Mouse (Mus musculus) stomach, postnatal 0 days (tissue): ENCODE data around the gene Olfr318. TPM values are rescaled to one million over a fixed set of nuclear protein-coding genes. Genes with fewer than 3 reads are reported as not detected.

Source experiments
- ATAC-seq: fragments of 200-750 bp; cut with Nextera tagmentation; 2 replicates; pipeline ENCODE4 v1.8.0; 2017; ENCODE audit not compliant: low FRiP score, low TSS enrichment
- DNase-seq: peaks from one replicate; pipeline ENCODE4 v3.0.0-alpha.2; 2016; ENCODE audit warnings: low spot score
- H3K27ac ChIP-seq: fragments of 300-500 bp; sonication (generic); replicated peaks from 2 replicates; pipeline ENCODE4 v1.5.1; 2014; ENCODE audit warnings: mild to moderate bottlenecking, control low read depth
- H3K27me3 ChIP-seq: fragments of 300-500 bp; sonication (generic); 2 replicates; pipeline ENCODE4 v1.6.1; 2014; ENCODE audit warnings: low read length; ENCODE audit not compliant: control insufficient read depth, insufficient read depth
- H3K36me3 ChIP-seq: fragments of 300-500 bp; sonication (generic); 2 replicates; pipeline ENCODE4 v1.6.1; 2014; ENCODE audit warnings: low read length, mixed read lengths; ENCODE audit not compliant: control insufficient read depth, insufficient read depth
- H3K4me1 ChIP-seq: fragments of 300-500 bp; sonication (generic); replicated peaks from 2 replicates; pipeline ENCODE4 v1.6.1; 2014; ENCODE audit warnings: antibody characterized with exemption; ENCODE audit not compliant: control insufficient read depth, insufficient read depth
- H3K4me2 ChIP-seq: fragments of 300-500 bp; sonication (generic); replicated peaks from 2 replicates; pipeline ENCODE4 v1.6.1; 2014; ENCODE audit warnings: low read depth, mild to moderate bottlenecking, control low read depth, moderate library complexity
- H3K4me3 ChIP-seq: fragments of 300-500 bp; sonication (generic); 2 replicates; pipeline ENCODE4 v1.5.1; 2014; ENCODE audit warnings: low read depth, low read length, control low read depth
- H3K9ac ChIP-seq: fragments of 300-500 bp; sonication (generic); 2 replicates; pipeline ENCODE4 v1.6.1; 2014; ENCODE audit warnings: mild to moderate bottlenecking, low read length, control low read depth, mixed read lengths
- H3K9me3 ChIP-seq: fragments of 300-500 bp; sonication (generic); 2 replicates; pipeline ENCODE4 v1.6.1; 2016; ENCODE audit warnings: low read length; ENCODE audit not compliant: control insufficient read depth
- CTCF ChIP-seq: IDR thresholded peaks from 2 replicates; pipeline ENCODE4 v1.5.1; 2016; ENCODE audit warnings: antibody characterized with exemption, low read depth, mild to moderate bottlenecking, moderate library complexity
- EP300 ChIP-seq: optimal IDR thresholded peaks from 2 replicates; pipeline ENCODE3; 2016; ENCODE audit warnings: antibody characterized with exemption
- polyA plus RNA-seq: library from polyadenylated mRNA; unstranded; fragments of >200 nt; fragmentation: Nextera tagmentation; extraction: Ambion mirVana; gene quantifications from 2 replicates; pipeline ENCODE4 v1.2.1, GENCODE M21; 2015

The Olfr318 gene
- polyA plus RNA-seq, 1 experiment from 2014 or later: not detected

- ATAC-seq (no peak), DNase-seq (no peak)
- no peak overlapping the region for H3K27ac ChIP-seq
- no peak overlapping the region for H3K4me2 ChIP-seq
- H3K36me3 ChIP-seq: no peaks in the 10 kb centered on the region
- H3K27me3 ChIP-seq: no peaks in the 10 kb centered on the region
- H3K9me3 ChIP-seq: no peaks in the 10 kb centered on the region
- H3K4me3 ChIP-seq: no peak overlapping the region
- H3K9ac ChIP-seq: no peak overlapping the region
- TF ChIP-seq EP300 (no peak), CTCF (peak; percentile 30)
- no peaks in the 10 kb centered on the region for H3K4me1 ChIP-seq
Measured at GRCm38 (mm10) chr11:58669252-58669651, 54.6 kb downstream of the Olfr318 start.

Other genes with a start within 250 kb of the Olfr318 start
- not detected in 2 replicates for gene Olfr332, start 231.5 kb downstream of the Olfr318 start, polyA plus RNA-seq
- gene Olfr331, start 221.4 kb downstream of the Olfr318 start, polyA plus RNA-seq: not detected in 2 replicates
- not detected in 2 replicates for gene Olfr330, start 189.2 kb downstream of the Olfr318 start, polyA plus RNA-seq
- gene Olfr329-ps, start 177.6 kb downstream of the Olfr318 start, polyA plus RNA-seq: not detected in 2 replicates
- gene Olfr328, start 168.4 kb downstream of the Olfr318 start, polyA plus RNA-seq: 0.04 TPM in 1 of 2 replicates, not detected in the other
- not detected in 2 replicates for gene Olfr224, start 153.5 kb downstream of the Olfr318 start, polyA plus RNA-seq
- gene Olfr325, start 146.3 kb downstream of the Olfr318 start, polyA plus RNA-seq: not detected in 2 replicates
- gene Olfr324, start 128.9 kb downstream of the Olfr318 start, polyA plus RNA-seq: not detected in 2 replicates
- 1,000 and 1,066 TPM in 2 replicates for gene 2210407C18Rik, start 107.9 kb downstream of the Olfr318 start, polyA plus RNA-seq
- 0.29 and 0.46 TPM in 2 replicates for gene Olfr323, start 93.5 kb downstream of the Olfr318 start, polyA plus RNA-seq
- 1.5 and 1.9 TPM in 2 replicates for gene Trim58, start 83.5 kb downstream of the Olfr318 start, polyA plus RNA-seq
- gene Olfr322, start 65.2 kb downstream of the Olfr318 start, polyA plus RNA-seq: not detected in 2 replicates
- gene Olfr320, start 42.9 kb downstream of the Olfr318 start, polyA plus RNA-seq: not detected in 2 replicates
- not detected in 2 replicates for gene Olfr319, start 24.9 kb downstream of the Olfr318 start, polyA plus RNA-seq
- 0.06 TPM in 1 of 2 replicates, not detected in the other for gene Olfr317, start 15.2 kb upstream of the Olfr318 start, polyA plus RNA-seq
- not detected in 2 replicates for gene Olfr316, start 28.7 kb upstream of the Olfr318 start, polyA plus RNA-seq
- gene Olfr315, start 49.2 kb upstream of the Olfr318 start, polyA plus RNA-seq: not detected in 2 replicates
- gene Olfr314, start 58.9 kb upstream of the Olfr318 start, polyA plus RNA-seq: not detected in 2 replicates
- gene Fam183b, start 77.9 kb upstream of the Olfr318 start, polyA plus RNA-seq: 3.1 and 3.7 TPM in 2 replicates
- gene Olfr313, start 91.0 kb upstream of the Olfr318 start, polyA plus RNA-seq: not detected in 2 replicates
- gene Olfr312, start 105.2 kb upstream of the Olfr318 start, polyA plus RNA-seq: 0.04 TPM in 1 of 2 replicates, not detected in the other
- 0.08 TPM in 1 of 2 replicates, not detected in the other for gene Olfr311, start 115.2 kb upstream of the Olfr318 start, polyA plus RNA-seq
- gene Gm12258, start 123.1 kb upstream of the Olfr318 start, polyA plus RNA-seq: 2.4 and 2.6 TPM in 2 replicates
- gene 2810021J22Rik, start 143.2 kb upstream of the Olfr318 start, polyA plus RNA-seq: 2.6 and 3.2 TPM in 2 replicates
- gene Zfp39, start 180.2 kb upstream of the Olfr318 start, polyA plus RNA-seq: 1.6 and 1.9 TPM in 2 replicates
- 0.04 TPM in 1 of 2 replicates, not detected in the other for gene Btnl10, start 193.9 kb upstream of the Olfr318 start, polyA plus RNA-seq
- gene Rnf187, start 214.9 kb upstream of the Olfr318 start, polyA plus RNA-seq: 136 and 140 TPM in 2 replicates
- gene Hist3h2ba, start 224.9 kb upstream of the Olfr318 start, polyA plus RNA-seq: 7.5 and 8.9 TPM in 2 replicates
- gene Hist3h2a, start 230.7 kb upstream of the Olfr318 start, polyA plus RNA-seq: 18.7 and 19.1 TPM in 2 replicates
- gene Trim17, start 230.7 kb upstream of the Olfr318 start, polyA plus RNA-seq: 0.05 and 0.08 TPM in 2 replicates